Mouse (Mus musculus): ENCODE results near the gene Pak7. TPM values are rescaled to one million over a fixed set of nuclear protein-coding genes. Genes with fewer than 3 reads are reported as not detected.
"Not testable (repeated sequence)": the region's sequence is repeated elsewhere in the genome, so short reads cannot be mapped to it uniquely, and the experiment has no call there.

The Pak7 gene
- polyA plus RNA-seq, 1 experiment from 2014 or later = 1.9 TPM

DNA sequence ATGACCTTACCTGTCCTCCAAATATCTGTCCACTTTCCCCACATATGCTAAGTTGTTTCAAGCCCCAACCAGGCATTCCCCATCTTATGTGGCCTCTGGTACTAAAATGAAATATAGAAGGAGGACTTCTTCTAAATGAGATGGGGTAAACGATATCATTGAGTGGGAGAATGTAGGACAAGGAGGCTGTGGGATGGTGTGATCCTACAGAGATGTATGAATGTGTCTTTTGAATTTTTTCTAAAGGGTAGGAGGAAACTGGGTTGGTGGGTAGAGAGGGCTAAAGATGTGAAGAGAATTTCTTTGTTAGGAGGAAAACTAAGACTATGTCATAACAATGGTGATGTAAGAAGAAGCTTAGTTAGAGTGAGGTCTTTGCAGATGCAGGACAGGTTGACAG is 57.8 kb downstream of the Pak7 start:
- Histone ChIP-seq H3K4me3 (replicated peaks) (no peak overlapping the region), H3K9me3 (replicated peaks) (no peaks in the 10 kb centered on the region), H3K36me3 (no peaks in the 10 kb centered on the region), H3K27ac (no peak overlapping the region), H3K9ac (no peak overlapping the region), H3K4me1 (no peaks in the 10 kb centered on the region), H3K27me3 (no peaks in the 10 kb centered on the region), H3K4me2 (no peak overlapping the region)
- ATAC-seq (replicated peaks; ENCODE audit: low FRiP score) = no peak
- 87% methylated on average over 1 of the region's 1 CpGs for WGBS

- no peaks in the 10 kb centered on the region for H3K36me3 ChIP-seq
- no peak overlapping the region for H3K9ac ChIP-seq
- WGBS = 71% methylated on average over 4 of the region's 4 CpGs
- no peaks in the 10 kb centered on the region for H3K27me3 ChIP-seq
- no peak overlapping the region for H3K4me2 ChIP-seq
- ATAC-seq (replicated peaks; ENCODE audit: low FRiP score) = no peak
- H3K27ac ChIP-seq = no peak overlapping the region
- no peaks in the 10 kb centered on the region for H3K4me1 ChIP-seq
- H3K9me3 ChIP-seq (replicated peaks) = no peaks in the 10 kb centered on the region
- no peak overlapping the region for H3K4me3 ChIP-seq (replicated peaks)
Observed at GRCm38 (mm10) chr2:136325646-136326045, 62.1 kb downstream of the Pak7 start.

DNA sequence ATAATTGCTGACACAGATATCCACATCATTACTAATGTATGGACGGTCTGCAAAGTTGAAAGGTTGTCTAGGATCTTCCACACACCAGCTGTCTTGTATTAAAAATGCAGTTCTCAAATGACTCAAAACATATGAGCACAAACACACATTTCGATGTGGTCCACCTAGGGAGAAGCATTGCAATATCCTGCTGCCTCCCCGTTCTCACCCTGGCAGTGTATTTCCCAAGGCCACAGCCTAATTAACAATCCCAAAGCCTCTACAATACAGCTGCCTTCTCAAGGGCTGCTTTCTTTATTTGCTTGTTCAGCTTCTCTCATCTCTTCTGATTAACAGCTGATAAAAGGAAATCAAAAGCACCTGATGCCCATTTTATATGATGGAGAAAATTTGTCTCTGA is 78.5 kb downstream of the Pak7 start:
- H3K27me3 ChIP-seq = no peaks in the 10 kb centered on the region
- no peaks in the 10 kb centered on the region for H3K4me1 ChIP-seq
- H3K27ac ChIP-seq = no peak overlapping the region
- ATAC-seq (replicated peaks; ENCODE audit: low FRiP score) = no peak
- H3K9ac ChIP-seq = no peak overlapping the region
- H3K4me2 ChIP-seq = no peak overlapping the region
- H3K4me3 ChIP-seq (replicated peaks) = no peak overlapping the region
- H3K9me3 ChIP-seq (replicated peaks) = no peaks in the 10 kb centered on the region
- 63% methylated on average over 3 of the region's 3 CpGs for WGBS
- no peaks in the 10 kb centered on the region for H3K36me3 ChIP-seq

DNA sequence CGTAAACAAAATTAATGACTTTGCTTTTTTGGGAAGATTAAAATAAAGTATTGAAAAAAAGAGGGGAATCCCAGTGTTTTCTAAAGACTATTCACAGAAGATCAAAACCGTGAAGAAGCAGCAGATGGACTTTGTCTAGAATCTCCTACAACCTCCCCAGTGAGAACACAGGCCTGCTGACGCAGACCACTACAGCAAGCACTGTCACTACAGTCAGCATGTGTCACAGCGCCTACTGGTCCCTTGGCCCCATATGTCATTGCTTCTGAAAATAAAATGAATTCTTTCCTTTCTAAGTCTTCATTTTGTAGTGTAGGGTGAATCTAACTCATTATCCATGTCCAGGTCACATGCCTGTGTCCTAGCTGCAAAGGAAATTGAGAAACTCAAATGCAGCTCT is 79.0 kb downstream of the Pak7 start:
- ATAC-seq (replicated peaks; ENCODE audit: low FRiP score) = no peak
- Histone ChIP-seq H3K27me3 (no peaks in the 10 kb centered on the region), H3K4me2 (no peak overlapping the region), H3K4me1 (no peaks in the 10 kb centered on the region), H3K4me3 (replicated peaks) (no peak overlapping the region), H3K36me3 (no peaks in the 10 kb centered on the region), H3K27ac (no peak overlapping the region), H3K9ac (no peak overlapping the region), H3K9me3 (replicated peaks) (no peaks in the 10 kb centered on the region)
- 79% methylated on average over 4 of the region's 4 CpGs for WGBS

DNA sequence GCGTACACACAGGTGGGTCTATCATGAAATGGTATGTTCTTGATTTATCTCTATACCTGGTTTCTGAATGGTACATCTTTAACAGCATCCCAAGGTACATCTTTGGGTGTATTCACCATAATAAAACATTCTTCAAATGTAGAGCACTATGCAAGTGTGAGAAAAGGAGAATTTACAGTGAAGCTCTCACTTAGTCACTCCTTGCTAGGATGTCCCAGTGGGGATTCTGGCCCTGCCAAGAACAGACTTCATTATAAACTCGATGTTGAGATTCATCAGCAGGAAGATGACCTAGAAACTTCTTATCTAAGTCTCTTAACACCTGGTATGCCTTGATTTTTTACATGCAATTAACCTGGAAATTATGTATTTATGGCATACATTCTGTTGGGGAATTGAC is 85.6 kb downstream of the Pak7 start:
- no peak overlapping the region for H3K27ac ChIP-seq
- no peak overlapping the region for H3K4me3 ChIP-seq (replicated peaks)
- no peak overlapping the region for H3K9ac ChIP-seq
- H3K9me3 ChIP-seq (replicated peaks) = no peaks in the 10 kb centered on the region
- no peaks in the 10 kb centered on the region for H3K36me3 ChIP-seq
- no peaks in the 10 kb centered on the region for H3K4me1 ChIP-seq
- 85% methylated on average over 2 of the region's 2 CpGs for WGBS
- ATAC-seq (replicated peaks; ENCODE audit: low FRiP score) = no peak
- H3K4me2 ChIP-seq = no peak overlapping the region
- H3K27me3 ChIP-seq = no peaks in the 10 kb centered on the region

DNA sequence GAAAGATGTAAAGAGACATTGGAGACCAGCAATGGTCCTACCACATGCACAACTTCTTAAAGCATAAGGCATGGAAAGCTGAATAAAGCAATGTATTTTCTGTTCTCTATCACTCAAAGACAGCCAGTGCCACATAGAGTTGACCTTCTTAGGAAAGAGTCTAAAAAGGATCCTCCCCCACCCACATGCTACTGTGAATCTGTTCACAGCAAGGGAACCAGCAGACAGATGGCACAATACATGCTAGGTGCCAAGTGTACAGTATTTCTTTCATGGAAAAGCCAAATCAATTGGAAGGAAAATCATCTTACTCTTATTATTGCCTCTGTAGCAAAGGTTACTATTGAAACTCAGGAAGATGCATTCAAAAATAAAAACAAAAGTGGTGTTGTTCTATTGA is 86.4 kb downstream of the Pak7 start:
- Histone ChIP-seq H3K36me3 (no peaks in the 10 kb centered on the region), H3K4me1 (no peaks in the 10 kb centered on the region), H3K4me3 (replicated peaks) (no peak overlapping the region), H3K27me3 (no peaks in the 10 kb centered on the region), H3K9ac (no peak overlapping the region), H3K27ac (no peak overlapping the region), H3K9me3 (replicated peaks) (no peaks in the 10 kb centered on the region), H3K4me2 (no peak overlapping the region)
- ATAC-seq (replicated peaks; ENCODE audit: low FRiP score) = no peak

DNA sequence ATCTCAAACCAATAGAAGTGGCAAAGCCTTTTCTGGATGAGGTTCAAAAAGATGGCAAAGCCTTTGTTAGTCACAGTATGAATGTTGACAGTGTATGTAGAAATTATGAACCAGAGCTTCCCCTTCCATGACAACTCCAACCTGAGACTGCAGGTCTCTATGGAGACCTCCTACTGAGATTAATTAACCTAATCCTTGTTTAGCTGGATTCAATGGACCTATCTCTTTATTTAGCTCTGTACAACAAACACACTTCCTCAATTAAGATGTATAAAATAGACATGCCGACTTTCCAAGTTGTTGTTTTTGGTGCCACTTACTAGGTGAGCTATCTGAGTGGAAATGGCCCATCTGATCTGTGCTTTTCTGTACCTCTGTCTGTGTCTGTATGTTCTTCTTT is 90.4 kb downstream of the Pak7 start:
- no peaks in the 10 kb centered on the region for H3K36me3 ChIP-seq
- no peak overlapping the region for H3K4me3 ChIP-seq (replicated peaks)
- H3K9ac ChIP-seq = no peak overlapping the region
- 73% methylated on average over 1 of the region's 1 CpGs for WGBS
- no peaks in the 10 kb centered on the region for H3K27me3 ChIP-seq
- no peak overlapping the region for H3K27ac ChIP-seq
- no peak for ATAC-seq (replicated peaks; ENCODE audit: low FRiP score)
- no peak overlapping the region for H3K4me2 ChIP-seq
- H3K9me3 ChIP-seq (replicated peaks) = no peaks in the 10 kb centered on the region
- H3K4me1 ChIP-seq = no peaks in the 10 kb centered on the region

DNA sequence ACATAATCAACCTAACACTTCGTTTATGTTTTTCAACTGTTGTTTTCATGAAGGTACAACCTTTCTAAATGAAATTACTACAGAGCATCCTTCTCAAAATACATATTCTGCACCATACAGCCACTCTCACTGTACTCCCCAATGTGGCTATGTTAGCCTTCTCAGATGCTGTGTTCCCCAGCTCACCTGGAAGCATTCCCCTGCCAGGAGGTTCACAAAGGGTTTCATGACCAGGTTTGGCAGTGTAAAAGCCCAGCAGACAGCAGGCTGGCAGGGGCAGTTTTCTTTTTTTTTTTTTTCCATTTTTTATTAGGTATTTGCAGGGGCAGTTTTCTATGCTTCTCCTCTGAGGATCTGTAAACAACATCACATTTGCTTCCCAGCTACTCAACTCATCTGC is 105.7 kb downstream of the Pak7 start:
- H3K4me1 ChIP-seq = no peaks in the 10 kb centered on the region
- no peak for ATAC-seq (replicated peaks; ENCODE audit: low FRiP score)
- H3K27ac ChIP-seq = no peak overlapping the region
- H3K36me3 ChIP-seq = no peaks in the 10 kb centered on the region
- H3K4me3 ChIP-seq (replicated peaks) = no peak overlapping the region
- H3K9ac ChIP-seq = no peak overlapping the region
- H3K9me3 ChIP-seq (replicated peaks) = no peaks in the 10 kb centered on the region
- no peak overlapping the region for H3K4me2 ChIP-seq
- H3K27me3 ChIP-seq = no peaks in the 10 kb centered on the region
- 76% methylated on average over 1 of the region's 1 CpGs for WGBS

DNA sequence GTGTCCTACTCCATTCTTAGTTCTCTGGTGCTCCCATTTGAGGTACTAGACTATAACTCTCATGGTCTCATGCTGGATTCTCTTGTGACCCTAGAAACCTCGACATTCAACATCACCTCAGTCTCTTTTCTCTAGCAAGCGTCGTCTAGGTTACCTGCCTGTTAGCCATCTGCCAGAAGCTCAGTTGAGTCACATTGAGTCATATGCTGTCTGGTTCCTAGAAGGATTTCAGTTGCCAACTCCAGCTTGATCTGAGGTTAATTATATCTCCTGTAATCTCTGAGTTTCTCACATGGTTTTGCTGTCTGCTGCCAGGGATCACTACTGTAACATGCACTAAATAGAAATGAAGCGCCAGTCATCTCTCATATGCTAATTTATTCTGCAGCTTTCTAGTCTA is 145.8 kb downstream of the Pak7 start:
- ATAC-seq (replicated peaks; ENCODE audit: low FRiP score); H3K36me3 ChIP-seq; H3K9me3 ChIP-seq (replicated peaks); H3K4me2 ChIP-seq; H3K4me1 ChIP-seq; H3K4me3 ChIP-seq (replicated peaks); H3K9ac ChIP-seq; H3K27ac ChIP-seq; H3K27me3 ChIP-seq: not testable (repeated sequence)
- WGBS = 80% methylated on average over 4 of the region's 4 CpGs

DNA sequence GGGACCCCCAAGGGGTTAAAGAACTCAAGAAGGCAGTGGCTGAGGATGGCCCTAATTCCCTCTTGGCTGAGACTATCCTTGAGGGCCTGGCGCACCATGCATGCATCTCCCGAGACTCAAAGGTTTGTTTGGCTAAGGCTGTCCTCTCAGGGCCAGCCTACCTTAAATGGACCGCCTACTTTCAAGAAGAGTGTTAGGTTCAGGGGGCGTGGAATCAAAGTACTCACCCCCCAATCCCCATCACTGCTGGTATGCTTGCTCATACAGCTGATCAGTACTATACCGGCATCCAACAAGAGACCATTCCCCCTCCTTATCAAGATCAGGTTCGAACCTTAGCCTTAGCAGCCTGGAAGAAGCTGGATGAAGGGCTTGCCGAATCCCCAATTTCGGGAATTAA is 156.5 kb downstream of the Pak7 start:
- no peak overlapping the region for H3K27ac ChIP-seq
- WGBS = 93% methylated on average over 8 of the region's 8 CpGs
- no peak overlapping the region for H3K4me2 ChIP-seq
- no peak for ATAC-seq (replicated peaks; ENCODE audit: low FRiP score)
- H3K4me1 ChIP-seq = no peaks in the 10 kb centered on the region
- no peaks in the 10 kb centered on the region for H3K27me3 ChIP-seq
- no peaks in the 10 kb centered on the region for H3K9me3 ChIP-seq (replicated peaks)
- H3K36me3 ChIP-seq = no peaks in the 10 kb centered on the region
- H3K4me3 ChIP-seq (replicated peaks) = no peak overlapping the region
- no peak overlapping the region for H3K9ac ChIP-seq

DNA sequence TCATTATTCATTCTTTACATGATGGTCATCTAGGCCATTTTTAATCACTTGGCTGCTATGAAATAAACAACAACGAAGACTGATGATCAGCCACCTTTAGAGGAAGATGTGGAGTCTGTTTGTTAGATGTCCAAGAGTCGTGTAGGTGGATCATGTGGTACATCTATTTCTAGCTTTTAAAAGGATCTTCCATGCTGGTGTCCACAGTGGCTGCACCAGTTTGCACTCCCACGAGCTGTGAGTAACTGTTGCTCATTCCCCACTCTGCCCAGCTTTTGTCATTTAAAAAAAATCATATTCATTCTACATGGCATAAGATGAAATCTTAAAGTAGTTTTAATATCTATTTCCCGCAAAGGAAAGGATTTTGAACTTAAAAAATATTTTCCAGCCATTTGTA is 183.7 kb downstream of the Pak7 start:
- H3K27me3 ChIP-seq = no peaks in the 10 kb centered on the region
- no peak overlapping the region for H3K27ac ChIP-seq
- 85% methylated on average over 4 of the region's 4 CpGs for WGBS
- ATAC-seq (replicated peaks; ENCODE audit: low FRiP score) = no peak
- no peaks in the 10 kb centered on the region for H3K9me3 ChIP-seq (replicated peaks)
- no peak overlapping the region for H3K9ac ChIP-seq
- no peaks in the 10 kb centered on the region for H3K4me1 ChIP-seq
- no peak overlapping the region for H3K4me2 ChIP-seq
- H3K4me3 ChIP-seq (replicated peaks) = no peak overlapping the region
- no peaks in the 10 kb centered on the region for H3K36me3 ChIP-seq

DNA sequence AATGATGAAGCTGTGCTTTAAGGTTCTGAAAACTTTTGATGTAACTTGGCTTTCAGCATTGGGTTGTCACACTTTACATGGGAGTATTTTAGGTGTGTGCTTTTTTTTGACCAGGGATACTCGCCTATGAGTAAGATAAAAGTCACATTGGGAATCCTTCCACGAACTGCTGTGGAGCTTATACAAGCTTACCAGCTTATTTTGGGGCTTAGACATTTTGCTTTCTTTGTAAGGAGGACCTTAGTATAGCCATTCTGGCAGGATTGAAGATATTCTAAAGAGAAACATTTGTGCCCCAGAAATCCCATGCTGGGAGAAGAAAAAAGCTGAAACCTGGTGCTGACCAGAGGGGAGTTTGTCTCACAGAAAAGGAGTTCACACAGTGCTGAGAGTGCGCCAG is 212.7 kb downstream of the Pak7 start:
- 84% methylated on average over 3 of the region's 3 CpGs for WGBS
- no peak overlapping the region for H3K4me3 ChIP-seq (replicated peaks)
- H3K4me1 ChIP-seq = no peaks in the 10 kb centered on the region
- no peak overlapping the region for H3K27ac ChIP-seq
- H3K27me3 ChIP-seq = no peaks in the 10 kb centered on the region
- H3K9me3 ChIP-seq (replicated peaks) = no peaks in the 10 kb centered on the region
- no peak for ATAC-seq (replicated peaks; ENCODE audit: low FRiP score)
- no peak overlapping the region for H3K9ac ChIP-seq
- H3K36me3 ChIP-seq = no peaks in the 10 kb centered on the region
- H3K4me2 ChIP-seq = no peak overlapping the region

DNA sequence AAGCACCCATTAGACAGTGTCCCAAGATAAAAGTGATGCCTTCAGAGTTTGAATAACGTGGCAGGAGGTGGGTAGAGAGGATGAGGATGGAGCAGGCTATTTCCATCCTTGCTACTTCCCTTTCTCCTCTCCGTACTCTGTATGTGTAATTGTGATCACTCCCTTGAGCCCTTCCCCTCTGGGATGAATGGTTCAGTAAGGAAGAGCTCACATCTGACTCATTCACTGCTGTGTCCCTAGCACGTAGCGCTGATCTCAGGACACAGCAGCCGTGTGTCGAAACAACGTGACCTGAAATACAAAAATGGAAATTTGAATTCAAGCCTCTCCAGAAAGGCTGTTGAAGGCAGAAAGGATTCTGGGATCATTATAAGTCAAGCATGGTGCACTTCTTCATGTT is 237.0 kb downstream of the Pak7 start:
- 90% methylated on average over 7 of the region's 7 CpGs for WGBS
- H3K27ac ChIP-seq = no peak overlapping the region
- H3K36me3 ChIP-seq = no peaks in the 10 kb centered on the region
- H3K27me3 ChIP-seq = 0 out of 2 replicates have a peak, but pooled peaks cover 3% of the 10 kb centered on the region
- H3K9ac ChIP-seq = no peak overlapping the region
- H3K4me1 ChIP-seq = no peaks in the 10 kb centered on the region
- ATAC-seq (replicated peaks; ENCODE audit: low FRiP score) = no peak
- no peaks in the 10 kb centered on the region for H3K9me3 ChIP-seq (replicated peaks)
- no peak overlapping the region for H3K4me3 ChIP-seq (replicated peaks)
- no peak overlapping the region for H3K4me2 ChIP-seq
